Mouse (Mus musculus) liver, embryonic 14.5 days (tissue): ENCODE results near the gene Amfr.

Experiments
- CTCF ChIP-seq: IDR thresholded peaks from 2 replicates; pipeline ENCODE4 v1.5.1; 2016; ENCODE audit warnings: antibody characterized with exemption, low read depth, control low read depth
- EP300 ChIP-seq: IDR thresholded peaks from 2 replicates; pipeline ENCODE4 v1.6.1; 2016; ENCODE audit warnings: antibody characterized with exemption, low read depth

GRCm38 (mm10) chr8:93984731-93985130, 27.9 kb downstream of the Amfr start:
- TF ChIP-seq CTCF (no peak), EP300 (no peak)
